Mouse (Mus musculus) ES-E14 (cell line): ENCODE measurements around the gene Il1a.

ENCODE experiments used
- CHD2 ChIP-seq: IDR thresholded peaks from 2 replicates; pipeline ENCODE4 v1.6.1; 2014; ENCODE audit warnings: mild to moderate bottlenecking, low read depth, low read length, inconsistent platforms
- HCFC1 ChIP-seq: IDR thresholded peaks from 2 replicates; pipeline ENCODE4 v1.6.1; 2012; ENCODE audit warnings: low read length, inconsistent platforms, borderline replicate concordance; ENCODE audit not compliant: insufficient read depth
- MAFK ChIP-seq: IDR thresholded peaks from 2 replicates; pipeline ENCODE4 v1.6.1; 2014; ENCODE audit warnings: mild to moderate bottlenecking, low read depth, low read length, inconsistent platforms; ENCODE audit not compliant: insufficient read depth
- ZNF384 ChIP-seq: IDR thresholded peaks from 2 replicates; pipeline ENCODE4 v1.6.1; 2012; ENCODE audit warnings: low read depth, low read length, inconsistent platforms

GRCm38 (mm10) chr2:129253631-129253970 is 56.2 kb downstream of the Il1a start:
- TF ChIP-seq CHD2 (no peak), HCFC1 (no peak), ZNF384 (no peak), MAFK (no peak)
